Mouse (Mus musculus): Measurements from ENCODE around the gene Plxdc1.

- TF ChIP-seq GATA1 (IDR thresholded peaks at IDR 0.05; ENCODE audit: low read length) (no peak), TAL1 (IDR thresholded peaks at IDR 0.05; ENCODE audit: low read length) (no peak)
Observed at GRCm38 (mm10) chr11:97971232-97971631, 15.0 kb downstream of the Plxdc1 start.

Measured in erythroblast, embryonic 14.5 days (primary cell).